ENCODE assay signal across 8 mouse cellular contexts in genomic region chr5:134965473-134965851, GRCm38 (mm10). TPM values are rescaled to one million over a fixed set of nuclear protein-coding genes. Genes with fewer than 3 reads are reported as not detected.
DNase-seq lines count a peak whose midpoint lies in the region.

No protein-coding gene starts in this region.

- peaks cover 16% of the 10 kb centered on the region for H3K4me1 ChIP-seq in midbrain, embryonic 10.5 days

- WGBS in midbrain, embryonic 10.5 days: 6% methylated on average over 10 of the region's 10 CpGs

- peak; percentile 86 for DNase-seq in 3T3-L1 (ENCODE audit: low read depth, low spot score)
- peak; percentile 69 for DNase-seq in adrenal gland, adult 2 months
- DNase-seq in embryo, embryonic 11.5 days (ENCODE audit: low read depth, low spot score): peak; percentile 67
- DNase-seq in gastrocnemius, postnatal 25 days: peak; percentile 32
- DNase-seq in kidney, adult 11 months: peak; percentile 62
- DNase-seq in left cerebral cortex, postnatal 4 days: peak; percentile 79
- DNase-seq in midbrain, embryonic 10.5 days (ENCODE audit: low spot score): peak; percentile 64
- peak; percentile 16 to 51 for DNase-seq in spleen, adult 18-20 months

- H3K9me3 ChIP-seq in midbrain, embryonic 10.5 days (replicated peaks): no peaks in the 10 kb centered on the region

- H3K4me3 ChIP-seq in midbrain, embryonic 10.5 days: peak overlapping the region; percentile 40

- peaks cover 17% of the 10 kb centered on the region for H3K27me3 ChIP-seq in midbrain, embryonic 10.5 days (ENCODE audit: low read depth, poor library complexity, severe bottlenecking)

- intact Hi-C loops in left cerebral cortex, postnatal 4 days (cut with DNase I): loop anchor here (5.0 to 10.0 kb wide), 2 partner anchors 58 to 221 kb away; partner anchors contain the start of genes Eln and Tmem270

- H3K36me3 ChIP-seq in midbrain, embryonic 10.5 days: no peaks in the 10 kb centered on the region

- no peak overlapping the region for H3K27ac ChIP-seq in midbrain, embryonic 10.5 days (replicated peaks)

RNA-seq across cellular contexts. Expression of gene Cldn4, which starts 18.7 kb away (rescaled TPM):
- total RNA-seq in adrenal gland, adult 2 months (2021): not detected
- polyA plus RNA-seq in adrenal gland, adult 2 months (2012; rRNA removed): 0.06 TPM in 1 of 2 replicates, not detected in the other
- total RNA-seq in gastrocnemius, postnatal 25 days (2021): not detected
- under 1 TPM in 1 of 2 experiments, not detected in 1; 0.18 TPM for total RNA-seq in left cerebral cortex, postnatal 4 days (2021)
- polyA plus RNA-seq in midbrain, embryonic 10.5 days (2016; fragmentation: Nextera tagmentation; extraction: Ambion mirVana): 3.2 and 3.4 TPM in 2 replicates

RNA-seq across cellular contexts. Expression of gene Cldn3, which starts 20.6 kb away (rescaled TPM):
- total RNA-seq in adrenal gland, adult 2 months (2021): under 1 TPM; 0.62 to 0.75 TPM
- polyA plus RNA-seq in adrenal gland, adult 2 months (2012; rRNA removed): 2.9 and 3.7 TPM in 2 replicates
- total RNA-seq in gastrocnemius, postnatal 25 days (2021): under 1 TPM in 1 of 2 experiments, not detected in 1; 0.21 TPM
- 1 to 10 TPM; 6.2 to 6.4 TPM for total RNA-seq in left cerebral cortex, postnatal 4 days (2021)
- 2.0 and 2.9 TPM in 2 replicates for polyA plus RNA-seq in midbrain, embryonic 10.5 days (2016; fragmentation: Nextera tagmentation; extraction: Ambion mirVana)

RNA-seq across cellular contexts. Expression of gene Mettl27, which starts 33.3 kb away (rescaled TPM):
- total RNA-seq in adrenal gland, adult 2 months (2021): 10 to 100 TPM; 23.5 to 33.1 TPM
- 22.5 and 39.1 TPM in 2 replicates for polyA plus RNA-seq in adrenal gland, adult 2 months (2012; rRNA removed)
- 1 to 10 TPM; 4.0 to 5.2 TPM for total RNA-seq in gastrocnemius, postnatal 25 days (2021)
- 1 to 10 TPM; 6.4 to 7.2 TPM for total RNA-seq in left cerebral cortex, postnatal 4 days (2021)
- polyA plus RNA-seq in midbrain, embryonic 10.5 days (2016; fragmentation: Nextera tagmentation; extraction: Ambion mirVana): 9.6 and 12.8 TPM in 2 replicates

RNA-seq across cellular contexts. Expression of gene Abhd11, which starts 43.5 kb away (rescaled TPM):
- total RNA-seq in adrenal gland, adult 2 months (2021): 10 to 100 TPM; 51.7 to 52.4 TPM
- 90.8 and 100.0 TPM in 2 replicates for polyA plus RNA-seq in adrenal gland, adult 2 months (2012; rRNA removed)
- total RNA-seq in gastrocnemius, postnatal 25 days (2021): 10 to 100 TPM; 57.1 to 58.5 TPM
- 10 to 100 TPM; 56.6 to 60.8 TPM for total RNA-seq in left cerebral cortex, postnatal 4 days (2021)
- 39.4 and 39.8 TPM in 2 replicates for polyA plus RNA-seq in midbrain, embryonic 10.5 days (2016; fragmentation: Nextera tagmentation; extraction: Ambion mirVana)

RNA-seq across cellular contexts. Expression of gene Cldn13, which starts 50.1 kb away (rescaled TPM):
- total RNA-seq in adrenal gland, adult 2 months (2021): not detected
- not detected in 2 replicates for polyA plus RNA-seq in adrenal gland, adult 2 months (2012; rRNA removed)
- not detected for total RNA-seq in gastrocnemius, postnatal 25 days (2021)
- total RNA-seq in left cerebral cortex, postnatal 4 days (2021): not detected
- polyA plus RNA-seq in midbrain, embryonic 10.5 days (2016; fragmentation: Nextera tagmentation; extraction: Ambion mirVana): 3.2 and 3.8 TPM in 2 replicates

Comparison
In these comparisons a context has a peak if more than half of its experiments do, and no peak if none do; other contexts are left out.
1. DNase-seq: peak in every context shown above with its lines; median percentile 86 in 3T3-L1; 79 in left cerebral cortex, postnatal 4 days; 69 in adrenal gland, adult 2 months; 67 in embryo, embryonic 11.5 days; 64 in midbrain, embryonic 10.5 days; 62 in kidney, adult 11 months; 34 in spleen, adult 18-20 months; 32 in gastrocnemius, postnatal 25 days.
2. RNA of gene Cldn3, which starts 20.6 kb away (total RNA-seq): 6.2 to 6.4 TPM in left cerebral cortex, postnatal 4 days; 0.62 to 0.75 TPM in adrenal gland, adult 2 months and 0.21 TPM in gastrocnemius, postnatal 25 days; every median in the first group is over 4 times any median in the second.